Mouse (Mus musculus) embryonic fibroblast, embryonic 13.5 days (primary cell): ENCODE measurements at regions not wholly inside any gene's neighbourhood (a gene's known extent, or its start where the extent isn't known, plus 50 kb on each side); places are given as distances from the start of the nearest gene placed in this dataset.
A peak's percentile ranks its signal among the peaks of the same experiment; 100 is the strongest.

Experiments
- CTCF ChIP-seq: IDR thresholded peaks from 2 replicates; pipeline ENCODE4 v1.5.1; 2011; ENCODE audit warnings: mild to moderate bottlenecking, control low read depth, low read length, moderate library complexity, borderline replicate concordance; ENCODE audit not compliant: insufficient read depth
- POLR2A ChIP-seq: IDR thresholded peaks from 2 replicates; pipeline ENCODE4 v1.6.1; 2011; ENCODE audit warnings: low read depth, mild to moderate bottlenecking, control low read depth, low read length, moderate library complexity

DNA sequence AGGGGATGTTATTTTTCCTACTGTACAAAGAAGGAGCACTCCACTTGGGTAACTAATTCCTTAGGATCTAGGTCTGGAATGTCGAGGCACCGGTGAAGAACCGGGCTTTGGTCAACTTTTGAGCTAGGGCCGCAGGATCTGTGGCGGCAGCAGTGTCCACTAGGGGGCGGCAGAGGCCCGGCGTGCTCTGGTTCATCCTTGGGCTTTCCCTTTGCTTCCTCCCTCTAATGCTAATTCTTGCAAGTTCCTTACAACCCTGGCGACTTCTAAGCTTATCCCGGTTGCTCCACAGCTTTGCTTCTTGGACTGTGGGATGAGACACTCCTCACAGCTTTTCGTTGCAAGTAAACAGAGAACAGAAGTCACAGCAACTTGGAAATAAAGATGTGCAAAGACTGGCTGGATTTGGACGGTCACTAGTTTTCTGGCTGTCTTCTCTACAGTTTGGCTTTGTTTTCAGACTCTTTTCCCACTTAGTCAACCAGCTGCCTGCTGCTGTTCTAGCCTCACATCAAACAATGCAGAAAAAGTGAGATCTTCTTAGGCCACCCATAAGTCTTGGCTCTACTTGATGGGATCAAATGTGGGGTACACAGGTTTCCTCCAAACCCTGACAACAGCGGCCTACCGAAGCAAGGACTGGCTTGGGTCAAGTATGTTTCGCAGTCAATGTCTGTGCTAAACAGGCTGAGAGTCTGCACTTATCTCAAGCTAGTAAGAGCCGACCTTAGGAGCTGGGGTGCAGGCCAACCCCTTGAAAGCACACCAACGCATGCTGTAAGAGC, 51.2 kb upstream of the Tmem72 start:
- TF ChIP-seq CTCF (peak; percentile 75), POLR2A (no peak)
